In genomic region chrX:71663374-71663773, GRCm38 (mm10) we compare ENCODE assay signal across 9 mouse cellular contexts. TPM values are rescaled to one million over a fixed set of nuclear protein-coding genes. Genes with fewer than 3 reads are reported as not detected.
A peak's percentile ranks its signal among the peaks of the same experiment; 100 is the strongest.
DNase-seq lines count a peak whose midpoint lies in the region; ATAC-seq and TF ChIP-seq lines count a peak whose summit lies in the region.
"Had no signal": no experiment of that assay in that cellular context is flagged by ENCODE, and none has a peak within 500 bp of the region (broad histone marks: within the 10 kb centered on the region; RNA-seq: fewer than 3 reads in every experiment).

Gene Gpr50, plus strand, starts transcription at chrX:71663667.

- H3K36me3 ChIP-seq in lung, embryonic 15.5 days, result no peaks in the 10 kb centered on the region
- no peaks in the 10 kb centered on the region for H3K36me3 ChIP-seq in limb, embryonic 14.5 days (ENCODE audit: control insufficient read depth, insufficient read depth, low read length)
- no peaks in the 10 kb centered on the region for H3K36me3 ChIP-seq in stomach, embryonic 15.5 days

- peaks cover 90% of the 10 kb centered on the region for H3K27me3 ChIP-seq in lung, embryonic 15.5 days
- H3K27me3 ChIP-seq in limb, embryonic 14.5 days (ENCODE audit: control insufficient read depth, insufficient read depth, low read length), result peaks cover 47% of the 10 kb centered on the region
- H3K27me3 ChIP-seq in stomach, embryonic 15.5 days (replicated peaks), result peaks cover 55% of the 10 kb centered on the region

- no peaks in the 10 kb centered on the region for H3K9me3 ChIP-seq in lung, embryonic 15.5 days
- H3K9me3 ChIP-seq in limb, embryonic 14.5 days (ENCODE audit: control insufficient read depth, low read length), result peaks cover 8% of the 10 kb centered on the region
- no peaks in the 10 kb centered on the region for H3K9me3 ChIP-seq in stomach, embryonic 15.5 days

- 16% methylated on average over 9 of the region's 9 CpGs for WGBS in lung, embryonic 15.5 days
- WGBS in limb, embryonic 14.5 days, result 18% methylated on average over 9 of the region's 9 CpGs
- 16% methylated on average over 8 of the region's 9 CpGs for WGBS in stomach, embryonic 15.5 days

- peak within 1 kb of the TSS; percentile 43 for H3K4me3 ChIP-seq in lung, embryonic 15.5 days
- H3K4me3 ChIP-seq in embryonic fibroblast, embryonic 13.5 days (ENCODE audit: insufficient read depth, low read length), result peak within 1 kb of the TSS; percentile 32; the same call in 1 of the 2 replicates
- H3K4me3 ChIP-seq in limb, embryonic 14.5 days (replicated peaks; ENCODE audit: low read length), result peak within 1 kb of the TSS; percentile 40
- peak within 1 kb of the TSS; percentile 45 for H3K4me3 ChIP-seq in stomach, embryonic 15.5 days (replicated peaks)

- no peaks in the 10 kb centered on the region for H3K4me1 ChIP-seq in lung, embryonic 15.5 days
- no peaks in the 10 kb centered on the region for H3K4me1 ChIP-seq in embryonic fibroblast, embryonic 13.5 days (ENCODE audit: control insufficient read depth, insufficient read depth, low read length)
- no peaks in the 10 kb centered on the region for H3K4me1 ChIP-seq in limb, embryonic 14.5 days (ENCODE audit: control insufficient read depth, insufficient read depth, low read length)
- no peaks in the 10 kb centered on the region for H3K4me1 ChIP-seq in stomach, embryonic 15.5 days

- DNase-seq in lung, postnatal 4 days, result no peak
- DNase-seq in limb, embryonic 14.5 days (ENCODE audit: low spot score), result no peak
- no peak for DNase-seq in layer of hippocampus, postnatal 10 days (ENCODE audit: low spot score in 2 of 2)
- DNase-seq in gastrocnemius, adult 18-20 months (ENCODE audit: low spot score), result no peak
- DNase-seq: gastrocnemius, postnatal 14 days had no signal

- ATAC-seq in lung, embryonic 15.5 days (ENCODE audit: borderline replicate concordance, extremely low read depth, low FRiP score, low TSS enrichment), result no peak
- no peak for ATAC-seq in limb, embryonic 14.5 days (ENCODE audit: low FRiP score, low read depth)
- no peak for ATAC-seq in stomach, embryonic 15.5 days (ENCODE audit: insufficient read depth, low FRiP score, low read depth)
- ATAC-seq in megakaryocyte-erythroid progenitor cell, adult 5-6 weeks (replicated peaks; ENCODE audit: low FRiP score, low TSS enrichment, poor library complexity, severe bottlenecking), result no peak

- no peak for TF ChIP-seq POLR2A in embryonic fibroblast, embryonic 13.5 days (IDR thresholded peaks at IDR 0.05; ENCODE audit: low read depth, low read length)
- no peak for TF ChIP-seq POLR2A in limb, embryonic 14.5 days (IDR thresholded peaks at IDR 0.05; ENCODE audit: borderline replicate concordance, extremely low read depth, insufficient read depth, insufficient read length)

- no peak for TF ChIP-seq CTCF in embryonic fibroblast, embryonic 13.5 days (IDR thresholded peaks at IDR 0.05; ENCODE audit: borderline replicate concordance, insufficient read depth, low read length)

- H3K9ac ChIP-seq in lung, embryonic 15.5 days, result peak within 1 kb of the TSS; percentile 16; the same call in 1 of the 2 replicates
- H3K9ac ChIP-seq in limb, embryonic 14.5 days (ENCODE audit: low read depth, low read length, severe bottlenecking), result peak within 1 kb of the TSS; percentile 40
- no peak within 1 kb of the TSS for H3K9ac ChIP-seq in stomach, embryonic 15.5 days

- peak within 1 kb of the TSS; percentile 78 for H3K4me2 ChIP-seq in lung, embryonic 15.5 days
- peak within 1 kb of the TSS; percentile 58 for H3K4me2 ChIP-seq in limb, embryonic 14.5 days (replicated peaks; ENCODE audit: low read depth, low read length, severe bottlenecking)
- peak within 1 kb of the TSS; percentile 71 for H3K4me2 ChIP-seq in stomach, embryonic 15.5 days

- H3K27ac ChIP-seq in lung, embryonic 15.5 days, result no peak within 1 kb of the TSS
- no peak within 1 kb of the TSS for H3K27ac ChIP-seq in embryonic fibroblast, embryonic 13.5 days (ENCODE audit: insufficient read depth, low read length)
- H3K27ac ChIP-seq in limb, embryonic 14.5 days (replicated peaks; ENCODE audit: low read depth, low read length), result no peak within 1 kb of the TSS
- no peak within 1 kb of the TSS for H3K27ac ChIP-seq in stomach, embryonic 15.5 days

RNA-seq across cellular contexts. Expression of gene Gpr50, which starts in this region (rescaled TPM):
- 0.19 and 0.21 TPM in 2 replicates for polyA plus RNA-seq in lung, embryonic 15.5 days (2015; fragmentation: Nextera tagmentation; extraction: Ambion mirVana)
- polyA plus RNA-seq in embryonic fibroblast, embryonic 13.5 days (2011; ENCODE audit: insufficient read length, low read depth, missing spikeins), result not detected in 2 replicates
- polyA plus RNA-seq in limb, embryonic 14.5 days (2012; rRNA removed), result 3.4 and 3.8 TPM in 2 replicates
- 2.0 and 3.3 TPM in 2 replicates for polyA plus RNA-seq in limb, embryonic 14.5 days (2014; fragmentation: Nextera tagmentation; extraction: Ambion mirVana)
- 1.4 and 2.8 TPM in 2 replicates for polyA plus RNA-seq in stomach, embryonic 15.5 days (2015; fragmentation: Nextera tagmentation; extraction: Ambion mirVana)
- not detected in 2 replicates for total RNA-seq in megakaryocyte-erythroid progenitor cell, adult 5-6 weeks (2014; fragmentation: Nextera tagmentation)
- not detected in 2 replicates for total RNA-seq in megakaryocyte-erythroid progenitor cell, adult 5-6 weeks (2017)
- total RNA-seq in layer of hippocampus, postnatal 10 days (2021), result under 1 TPM; 0.23 to 0.33 TPM
- not detected for total RNA-seq in gastrocnemius, adult 18-20 months (2021)
